ENCODE assay signal across 24 mouse cellular contexts in genomic region chr7:69074780-69075179, GRCm38 (mm10).
"Had no signal": no experiment of that assay in that cellular context is flagged by ENCODE, and none has a peak within 500 bp of the region (broad histone marks: within the 10 kb centered on the region; RNA-seq: fewer than 3 reads in every experiment).

No protein-coding gene starts in this region.

- DNase-seq: gastrocnemius, adult 2 months; gastrocnemius, postnatal 10 days; gastrocnemius, postnatal 25 days; heart, adult 18-20 months; heart, postnatal 10 days; heart, postnatal 4 days; kidney, adult 18-20 months; kidney, postnatal 10 days; kidney, postnatal 25 days; kidney, postnatal 4 days; liver, embryonic 13.5 days had no signal

- H3K9ac ChIP-seq: heart, embryonic 12.5 days; hindbrain, embryonic 12.5 days; hindbrain, embryonic 14.5 days; intestine, embryonic 15.5 days; limb, embryonic 12.5 days; liver, embryonic 13.5 days had no signal

- H3K27ac ChIP-seq: gastrocnemius, adult 2 months; heart, embryonic 10.5 days; hindbrain, embryonic 10.5 days; hindbrain, embryonic 12.5 days; hindbrain, embryonic 14.5 days; intestine, embryonic 15.5 days; layer of hippocampus, adult 2 months; left cerebral cortex, adult 2 months; limb, embryonic 10.5 days; limb, embryonic 12.5 days; liver, embryonic 13.5 days had no signal

- H3K9me3 ChIP-seq: heart, embryonic 10.5 days; heart, embryonic 12.5 days; hindbrain, embryonic 10.5 days; hindbrain, embryonic 12.5 days; intestine, embryonic 15.5 days; limb, embryonic 10.5 days; limb, embryonic 12.5 days; liver, embryonic 13.5 days had no signal

- H3K4me2 ChIP-seq: heart, embryonic 12.5 days; hindbrain, embryonic 12.5 days; hindbrain, embryonic 14.5 days; intestine, embryonic 15.5 days; limb, embryonic 12.5 days; liver, embryonic 13.5 days had no signal

- H3K4me1 ChIP-seq: heart, embryonic 10.5 days; heart, embryonic 12.5 days; hindbrain, embryonic 10.5 days; hindbrain, embryonic 12.5 days; intestine, embryonic 15.5 days; limb, embryonic 10.5 days; limb, embryonic 12.5 days; liver, embryonic 13.5 days had no signal

- ATAC-seq: hindbrain, embryonic 16.5 days; inflammation-experienced regulatory T-cells, adult 6 months; intestine, embryonic 15.5 days; intestine, postnatal 0 days had no signal

- H3K27me3 ChIP-seq: heart, embryonic 12.5 days; hindbrain, embryonic 12.5 days; intestine, embryonic 15.5 days; limb, embryonic 12.5 days; liver, embryonic 13.5 days had no signal

- H3K36me3 ChIP-seq: heart, embryonic 10.5 days; heart, embryonic 12.5 days; hindbrain, embryonic 10.5 days; hindbrain, embryonic 12.5 days; intestine, embryonic 15.5 days; limb, embryonic 10.5 days; limb, embryonic 12.5 days; liver, embryonic 13.5 days had no signal

- H3K4me3 ChIP-seq: gastrocnemius, adult 2 months; heart, embryonic 10.5 days; heart, embryonic 12.5 days; hindbrain, embryonic 10.5 days; hindbrain, embryonic 12.5 days; intestine, embryonic 15.5 days; layer of hippocampus, adult 2 months; left cerebral cortex, adult 2 months; limb, embryonic 10.5 days; limb, embryonic 12.5 days; liver, embryonic 13.5 days had no signal
